Mouse (Mus musculus) neural tube, embryonic 14.5 days (tissue): ENCODE results near the gene Ptprs. TPM values are rescaled to one million over a fixed set of nuclear protein-coding genes. Genes with fewer than 3 reads are reported as not detected.
A peak's percentile ranks its signal among the peaks of the same experiment; 100 is the strongest.

Source experiments
- ATAC-seq: fragments of 200-750 bp; cut with Nextera tagmentation; 2 replicates; pipeline ENCODE4 v1.8.0; 2017; ENCODE audit warnings: low read depth, mild to moderate bottlenecking, moderate TSS enrichment, moderate library complexity
- H3K27ac ChIP-seq: fragments of 300-500 bp; sonication (generic); 2 replicates; pipeline ENCODE4 v1.5.1; 2014; ENCODE audit warnings: low read depth, mild to moderate bottlenecking, control low read depth, low read length, moderate library complexity, mixed read lengths
- H3K27me3 ChIP-seq: fragments of 300-500 bp; sonication (generic); 2 replicates; pipeline ENCODE4 v1.6.1; 2014; ENCODE audit warnings: low read length; ENCODE audit not compliant: control insufficient read depth, insufficient read depth
- H3K36me3 ChIP-seq: fragments of 300-500 bp; sonication (generic); 2 replicates; pipeline ENCODE4 v1.6.1; 2014; ENCODE audit warnings: low read length, mixed read lengths; ENCODE audit not compliant: control insufficient read depth, insufficient read depth
- H3K4me1 ChIP-seq: fragments of 300-500 bp; sonication (generic); 2 replicates; pipeline ENCODE4 v1.6.1; 2014; ENCODE audit warnings: low read length; ENCODE audit not compliant: control insufficient read depth, insufficient read depth
- H3K4me2 ChIP-seq: fragments of 300-500 bp; sonication (generic); 2 replicates; pipeline ENCODE4 v1.6.1; 2014; ENCODE audit warnings: mild to moderate bottlenecking, low read depth, low read length, control low read depth
- H3K4me3 ChIP-seq: fragments of 300-500 bp; sonication (generic); 2 replicates; pipeline ENCODE4 v1.5.1; 2014; ENCODE audit warnings: low read depth, low read length, control low read depth, mixed read lengths
- H3K9ac ChIP-seq: fragments of 300-500 bp; sonication (generic); replicated peaks from 2 replicates; pipeline ENCODE4 v1.6.1; 2014; ENCODE audit warnings: low read depth, mild to moderate bottlenecking, control low read depth, low read length, mixed read lengths
- H3K9me3 ChIP-seq: fragments of 300-500 bp; sonication (generic); 2 replicates; pipeline ENCODE4 v1.6.1; 2016; ENCODE audit warnings: low read length; ENCODE audit not compliant: control insufficient read depth
- WGBS: fragments of 180-500 bp; shearing (Covaris S2); extraction: QIAGEN DNeasy Blood & Tissue Kit; methylation state at CpG from one replicate; pipeline ENCODE4 v1.1.7; 2014; 5-methylcytosine and 5-hydroxymethylcytosine counted together
- polyA plus RNA-seq: library from polyadenylated mRNA; unstranded; fragments of >200 nt; fragmentation: Nextera tagmentation; extraction: Ambion mirVana; gene quantifications from 2 replicates; pipeline ENCODE4 v1.2.1, GENCODE M21; 2014

The Ptprs gene
- polyA plus RNA-seq, 1 experiment from 2014 or later = 266 TPM

DNA sequence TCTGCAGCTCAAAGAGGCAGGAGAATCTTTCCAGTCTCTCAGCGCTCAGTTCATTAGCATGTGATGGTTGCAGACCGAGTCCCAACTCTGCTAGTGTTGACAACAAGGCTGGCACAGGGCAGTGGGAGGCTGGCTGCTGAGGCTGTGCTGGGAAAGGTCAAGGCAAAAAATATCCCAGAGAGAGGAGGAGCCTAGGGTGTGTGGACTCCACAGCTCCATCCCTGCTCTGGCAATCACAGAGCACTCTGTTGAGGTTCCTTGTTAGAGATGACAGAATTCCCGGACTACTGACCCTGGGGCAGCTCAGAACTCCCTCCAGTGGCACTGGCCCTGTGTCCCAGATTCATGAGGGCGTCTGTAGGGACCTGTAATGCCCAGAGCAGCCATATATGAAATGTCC lies 23.0 kb downstream of the Ptprs start:
- H3K36me3 ChIP-seq = peaks cover 87% of the 10 kb centered on the region
- no peak for ATAC-seq
- H3K9ac ChIP-seq = no peak overlapping the region
- no peaks in the 10 kb centered on the region for H3K27me3 ChIP-seq
- no peak overlapping the region for H3K4me2 ChIP-seq
- H3K9me3 ChIP-seq = no peaks in the 10 kb centered on the region
- WGBS = 73% methylated on average over 4 of the region's 4 CpGs
- H3K4me1 ChIP-seq = no peaks in the 10 kb centered on the region
- no peak overlapping the region for H3K4me3 ChIP-seq
- no peak overlapping the region for H3K27ac ChIP-seq

DNA sequence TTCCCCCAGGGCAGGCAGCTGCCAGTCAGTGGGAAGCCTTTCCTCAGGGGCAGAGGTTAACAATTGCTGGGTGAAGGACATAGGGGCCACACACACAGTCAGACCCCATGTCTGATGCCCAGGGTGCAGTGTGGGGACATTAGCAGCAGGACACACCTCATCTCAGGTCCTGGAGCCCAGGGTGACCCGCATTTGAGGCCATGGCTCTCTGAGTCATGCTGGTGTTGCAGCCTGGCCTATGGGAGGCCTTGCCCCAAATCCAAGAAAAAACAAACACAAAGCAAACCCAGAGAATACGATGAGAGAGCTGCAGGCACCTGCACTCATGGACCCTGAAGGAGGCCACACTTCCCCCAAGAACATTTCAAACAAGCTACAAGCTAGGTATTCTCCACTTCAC lies 28.6 kb downstream of the Ptprs start:
- WGBS = 88% methylated on average over 2 of the region's 2 CpGs
- ATAC-seq = no peak

GRCm38 (mm10) chr17:56445397-56445796 lies 30.9 kb downstream of the Ptprs start:
- Histone ChIP-seq H3K36me3 (peaks cover 51% of the 10 kb centered on the region), H3K27ac (no peak overlapping the region), H3K4me2 (no peak overlapping the region), H3K4me3 (no peak overlapping the region), H3K4me1 (peaks cover 2% of the 10 kb centered on the region; the same call in 1 of the 2 replicates), H3K9me3 (no peaks in the 10 kb centered on the region), H3K27me3 (no peaks in the 10 kb centered on the region), H3K9ac (no peak overlapping the region)
- WGBS = 37% methylated on average over 14 of the region's 14 CpGs
- no peak for ATAC-seq

More for the DNA sequence above, 28.6 kb downstream of the Ptprs start:
- H3K9ac ChIP-seq = no peak overlapping the region
- 0 out of 2 replicates have a peak, but pooled peaks cover 2% of the 10 kb centered on the region for H3K4me1 ChIP-seq
- H3K27ac ChIP-seq = no peak overlapping the region
- no peak overlapping the region for H3K4me3 ChIP-seq
- H3K9me3 ChIP-seq = no peaks in the 10 kb centered on the region
- H3K27me3 ChIP-seq = no peaks in the 10 kb centered on the region
- peaks cover 68% of the 10 kb centered on the region for H3K36me3 ChIP-seq
- no peak overlapping the region for H3K4me2 ChIP-seq

- Histone ChIP-seq H3K9me3 (no peaks in the 10 kb centered on the region), H3K27me3 (no peaks in the 10 kb centered on the region), H3K4me2 (no peak overlapping the region), H3K9ac (no peak overlapping the region), H3K4me1 (peaks cover 7% of the 10 kb centered on the region), H3K4me3 (no peak overlapping the region), H3K36me3 (peaks cover 45% of the 10 kb centered on the region), H3K27ac (no peak overlapping the region)
- 90% methylated on average over 3 of the region's 3 CpGs for WGBS
- no peak for ATAC-seq
Measured at GRCm38 (mm10) chr17:56444771-56445170, 31.5 kb downstream of the Ptprs start.

DNA sequence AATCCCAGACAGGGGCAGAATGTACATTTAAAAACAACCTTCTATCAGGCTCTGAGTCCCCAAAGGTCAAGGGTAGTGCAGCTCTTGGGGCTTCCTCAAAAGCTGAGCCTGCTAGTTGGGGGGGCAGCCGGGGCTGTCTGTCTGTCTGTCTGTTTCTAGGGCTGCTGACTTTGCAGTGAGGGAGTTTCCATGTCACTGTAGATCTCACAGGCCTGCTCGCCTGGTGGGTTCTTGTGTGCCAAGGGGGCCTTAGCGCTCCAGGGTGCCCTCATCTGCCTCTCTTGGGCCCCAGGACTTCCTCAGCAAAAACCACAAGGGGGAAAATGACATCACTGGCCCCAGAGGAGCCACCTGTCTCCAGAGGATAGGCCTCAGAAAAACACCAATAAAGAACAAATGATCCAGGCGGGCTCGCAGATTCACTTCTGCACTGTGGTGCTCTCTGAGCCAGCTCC lies 32.9 kb downstream of the Ptprs start:
- Histone ChIP-seq H3K4me2 (no peak overlapping the region), H3K4me1 (peaks cover 13% of the 10 kb centered on the region), H3K9me3 (no peaks in the 10 kb centered on the region), H3K27me3 (no peaks in the 10 kb centered on the region), H3K27ac (no peak overlapping the region), H3K36me3 (peaks cover 32% of the 10 kb centered on the region), H3K9ac (no peak overlapping the region), H3K4me3 (no peak overlapping the region)
- no peak for ATAC-seq
- WGBS = 80% methylated on average over 5 of the region's 5 CpGs

DNA sequence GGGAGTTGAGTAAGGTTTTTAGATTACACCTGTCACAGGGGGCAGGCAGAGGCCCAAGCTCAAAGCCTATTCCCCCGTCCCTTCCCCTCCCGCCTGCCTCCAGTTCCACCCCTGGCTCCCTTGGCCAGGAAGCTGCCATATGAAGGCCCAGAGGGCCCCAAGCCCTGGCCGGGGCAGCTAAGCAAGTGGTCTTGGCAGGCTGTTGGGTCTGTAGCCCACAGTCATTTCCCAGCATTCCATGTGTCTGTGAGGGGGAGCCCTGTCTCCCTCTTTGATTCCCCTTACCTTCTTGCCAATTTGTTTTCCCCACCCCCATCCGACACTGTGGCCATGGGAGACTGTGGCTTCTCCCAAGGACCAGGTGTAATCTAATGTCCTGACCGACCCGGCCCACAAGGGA lies 34.0 kb downstream of the Ptprs start:
- no peak overlapping the region for H3K4me3 ChIP-seq
- no peak for ATAC-seq
- H3K9ac ChIP-seq = no peak overlapping the region
- no peak overlapping the region for H3K27ac ChIP-seq
- peaks cover 13% of the 10 kb centered on the region for H3K4me1 ChIP-seq
- H3K36me3 ChIP-seq = peaks cover 27% of the 10 kb centered on the region
- 75% methylated on average over 6 of the region's 6 CpGs for WGBS
- H3K4me2 ChIP-seq = no peak overlapping the region
- no peaks in the 10 kb centered on the region for H3K9me3 ChIP-seq
- H3K27me3 ChIP-seq = no peaks in the 10 kb centered on the region

- H3K36me3 ChIP-seq = peaks cover 35% of the 10 kb centered on the region
- peak overlapping the region; percentile 44; the same call in 1 of the 2 replicates for H3K27ac ChIP-seq
- H3K4me2 ChIP-seq = no peak overlapping the region
- H3K4me3 ChIP-seq = no peak overlapping the region
- no peak; the same call in 1 of the 2 replicates for ATAC-seq
- H3K4me1 ChIP-seq = peaks cover 11% of the 10 kb centered on the region
- H3K27me3 ChIP-seq = no peaks in the 10 kb centered on the region
- H3K9ac ChIP-seq = no peak overlapping the region; the same call in 1 of the 2 replicates
- WGBS = 37% methylated on average over 15 of the region's 15 CpGs
- H3K9me3 ChIP-seq = no peaks in the 10 kb centered on the region
Measured at GRCm38 (mm10) chr17:56439731-56440460, 36.4 kb downstream of the Ptprs start.

GRCm38 (mm10) chr17:56431582-56431981 lies 44.7 kb downstream of the Ptprs start:
- Histone ChIP-seq H3K36me3 (peaks cover 49% of the 10 kb centered on the region), H3K4me1 (no peaks in the 10 kb centered on the region), H3K4me2 (no peak overlapping the region), H3K9ac (no peak overlapping the region), H3K27me3 (no peaks in the 10 kb centered on the region), H3K9me3 (no peaks in the 10 kb centered on the region), H3K4me3 (no peak overlapping the region), H3K27ac (no peak overlapping the region)
- ATAC-seq = no peak
- 87% methylated on average over 3 of the region's 3 CpGs for WGBS

DNA sequence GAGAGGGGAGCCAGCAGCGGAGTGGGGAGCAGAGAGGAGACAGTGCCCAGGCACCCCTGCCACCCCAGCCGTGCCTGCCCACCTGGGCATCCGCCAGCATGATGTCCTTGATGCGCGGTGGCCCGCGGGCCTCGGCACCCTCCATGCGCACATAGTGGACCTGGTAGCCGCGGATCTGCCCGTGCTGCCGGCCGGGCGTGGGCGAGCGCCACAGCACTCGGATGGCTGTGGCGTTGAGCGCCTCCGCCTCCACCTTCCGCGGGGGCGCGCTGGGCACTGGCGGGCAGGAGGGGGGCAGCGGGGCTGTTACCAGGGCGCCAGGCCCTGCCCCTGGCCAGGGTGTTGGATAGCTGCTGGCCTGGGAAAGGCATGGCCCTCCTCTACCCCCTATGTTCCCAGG lies 48.4 kb downstream of the Ptprs start:
- peaks cover 58% of the 10 kb centered on the region for H3K36me3 ChIP-seq
- H3K9me3 ChIP-seq = no peaks in the 10 kb centered on the region
- H3K4me1 ChIP-seq = 0 out of 2 replicates have a peak, but pooled peaks cover 4% of the 10 kb centered on the region
- H3K4me3 ChIP-seq = no peak overlapping the region
- ATAC-seq = no peak
- H3K27ac ChIP-seq = no peak overlapping the region
- 68% methylated on average over 21 of the region's 28 CpGs for WGBS
- H3K9ac ChIP-seq = no peak overlapping the region
- no peak overlapping the region for H3K4me2 ChIP-seq
- H3K27me3 ChIP-seq = no peaks in the 10 kb centered on the region
